Mouse (Mus musculus): ENCODE measurements at regions not wholly inside any gene's neighbourhood (a gene's known extent, or its start where the extent isn't known, plus 50 kb on each side); places are given as distances from the start of the nearest gene placed in this dataset.

DNA sequence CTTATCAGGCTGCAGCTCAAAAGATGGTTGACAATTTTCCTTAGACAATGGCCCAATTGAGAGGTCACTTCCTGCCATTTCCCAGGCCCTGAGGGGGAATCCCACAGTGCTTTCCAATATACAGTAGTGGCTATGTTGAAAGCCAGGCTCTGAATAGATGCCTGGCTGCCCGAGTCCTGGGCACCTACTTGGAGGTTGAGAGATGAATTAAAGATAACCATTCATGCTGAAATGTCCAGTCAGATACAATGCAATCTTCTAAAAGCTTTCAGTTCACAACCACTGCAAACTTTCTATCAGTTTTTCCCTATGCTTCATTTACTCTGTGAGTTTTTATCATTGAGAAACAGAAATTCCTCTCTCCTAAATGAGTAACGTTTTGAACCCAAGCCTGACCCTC lies 143.3 kb upstream of the Mef2c start:
- no peak overlapping the region for H3K4me3 ChIP-seq (ENCODE audit: insufficient read depth, low read depth, low read length)
- no peak overlapping the region for H3K27ac ChIP-seq (replicated peaks; ENCODE audit: low read depth, low read length)
- no peaks in the 10 kb centered on the region for H3K4me1 ChIP-seq (ENCODE audit: control insufficient read depth, insufficient read depth, insufficient read length, low read length)

DNA sequence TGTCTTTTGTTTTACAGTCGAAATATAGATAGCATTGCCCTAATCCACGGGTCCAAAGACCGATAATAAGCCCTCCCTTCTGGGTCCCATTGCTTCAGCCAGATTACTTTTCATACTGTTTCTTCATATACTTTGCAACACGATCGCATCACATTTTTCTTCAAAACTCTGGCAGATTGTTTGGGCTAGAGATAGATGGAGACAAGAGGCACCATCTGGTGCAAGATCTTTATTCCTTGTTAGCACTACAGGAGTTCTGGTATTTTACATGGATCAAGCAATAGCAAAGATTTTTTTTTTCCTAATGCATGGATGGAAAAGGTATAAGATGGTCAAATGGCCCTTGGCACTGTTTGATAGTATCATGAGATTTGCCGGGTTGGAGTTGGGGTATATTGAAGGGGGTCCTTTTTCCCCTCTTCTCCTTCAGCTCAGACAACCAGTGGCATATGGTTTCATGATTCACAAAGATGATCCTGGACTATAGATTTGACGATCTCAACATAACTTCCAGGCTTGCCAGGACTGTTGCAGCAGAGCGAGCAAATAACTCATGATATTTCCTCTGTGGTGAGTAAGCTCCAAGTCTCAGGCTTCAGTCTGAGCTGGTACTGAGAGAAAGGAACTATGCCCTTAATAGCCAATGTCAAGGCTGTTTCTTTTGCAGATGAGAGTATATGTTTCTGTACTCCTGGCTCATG lies 127.6 kb upstream of the Mef2c start:
- H3K4me3 ChIP-seq (ENCODE audit: insufficient read depth, low read depth, low read length): no peak overlapping the region
- no peaks in the 10 kb centered on the region for H3K4me1 ChIP-seq (ENCODE audit: control insufficient read depth, insufficient read depth, insufficient read length, low read length)
- H3K27ac ChIP-seq (replicated peaks; ENCODE audit: low read depth, low read length): no peak overlapping the region

DNA sequence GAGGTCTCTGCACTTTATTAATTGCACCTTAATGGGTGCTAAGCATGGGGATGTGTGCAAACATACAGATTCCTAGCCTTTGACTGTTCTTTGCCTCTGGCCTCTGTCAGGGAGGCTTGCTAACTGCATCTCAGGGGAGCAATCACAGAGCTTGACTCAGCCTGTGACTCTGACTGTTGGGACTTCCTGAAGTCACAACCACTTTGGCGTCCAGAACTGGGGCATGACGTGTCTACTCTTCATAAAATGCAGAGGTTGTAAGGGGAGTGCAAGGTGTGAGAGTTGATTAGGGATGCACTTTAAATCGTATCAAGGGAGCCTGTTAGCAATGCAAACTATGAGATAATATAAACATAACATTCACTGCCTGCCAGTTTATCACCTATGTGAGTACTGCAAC lies 125.2 kb upstream of the Mef2c start:
- H3K4me3 ChIP-seq (ENCODE audit: insufficient read depth, low read depth, low read length): no peak overlapping the region
- H3K27ac ChIP-seq (replicated peaks; ENCODE audit: low read depth, low read length): no peak overlapping the region
- no peaks in the 10 kb centered on the region for H3K4me1 ChIP-seq (ENCODE audit: control insufficient read depth, insufficient read depth, insufficient read length, low read length)

DNA sequence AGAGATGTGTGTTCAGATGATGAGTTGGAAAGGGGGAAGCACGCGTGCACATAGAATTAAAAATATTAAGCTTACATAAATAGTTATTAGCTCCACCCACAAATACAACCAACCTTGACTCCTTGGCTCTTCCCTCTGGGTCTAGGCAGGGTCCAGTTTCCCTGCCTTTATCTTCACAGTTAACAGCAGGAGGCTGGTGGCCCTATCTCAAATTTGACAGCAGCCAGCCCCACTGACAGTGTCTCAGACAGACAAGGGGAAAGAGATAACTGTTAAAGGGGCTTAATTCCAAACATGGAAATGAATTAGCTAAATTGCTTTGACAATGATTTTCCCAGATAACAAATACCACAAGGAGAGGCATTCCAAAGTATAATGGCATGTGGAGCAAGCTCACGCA lies 121.2 kb upstream of the Mef2c start:
- Histone ChIP-seq H3K27ac (replicated peaks; ENCODE audit: low read depth, low read length) (no peak overlapping the region), H3K4me3 (ENCODE audit: insufficient read depth, low read depth, low read length) (no peak overlapping the region), H3K4me1 (ENCODE audit: control insufficient read depth, insufficient read depth, insufficient read length, low read length) (no peaks in the 10 kb centered on the region)

DNA sequence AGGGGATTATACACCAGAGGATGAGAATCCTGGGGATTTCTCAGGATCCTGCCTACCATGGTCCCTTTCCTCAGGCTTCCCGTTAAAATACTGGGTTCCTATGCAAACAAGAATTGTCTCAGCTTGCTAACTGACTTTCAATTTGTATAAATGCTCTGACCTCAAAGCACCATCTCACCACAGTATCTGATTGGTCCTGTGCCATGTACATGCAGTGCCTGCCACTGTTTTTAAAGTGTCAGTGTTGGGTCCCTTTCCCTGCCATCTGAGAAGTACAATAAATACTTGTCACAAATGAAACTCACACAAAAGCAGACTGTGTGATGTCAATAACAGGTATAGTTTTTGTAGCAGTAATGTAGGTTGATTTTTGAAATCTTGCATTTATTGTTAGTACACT lies 109.1 kb upstream of the Mef2c start:
- no peaks in the 10 kb centered on the region for H3K4me1 ChIP-seq (ENCODE audit: control insufficient read depth, insufficient read depth, insufficient read length, low read length)
- H3K27ac ChIP-seq (replicated peaks; ENCODE audit: low read depth, low read length): no peak overlapping the region
- H3K4me3 ChIP-seq (ENCODE audit: insufficient read depth, low read depth, low read length): no peak overlapping the region

DNA sequence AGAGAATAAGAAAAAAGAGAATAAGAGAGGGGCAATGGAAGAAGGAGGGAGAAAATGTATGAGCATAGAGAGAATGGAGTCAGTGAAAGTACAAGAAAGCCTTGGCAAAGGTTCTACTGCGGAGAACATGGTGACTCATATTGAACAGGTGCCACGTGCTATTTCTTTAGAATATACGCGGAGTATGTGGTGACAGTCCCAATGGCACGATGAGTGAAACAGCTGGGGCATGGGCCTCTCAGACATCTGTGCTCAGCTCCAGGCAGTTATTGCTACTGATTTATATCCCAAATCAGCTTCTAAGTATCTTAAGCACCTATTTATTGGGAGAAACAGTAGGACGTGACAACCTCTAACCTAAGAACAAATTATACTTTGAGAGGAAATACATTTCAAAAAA lies 104.5 kb upstream of the Mef2c start:
- no peak overlapping the region for H3K27ac ChIP-seq (replicated peaks; ENCODE audit: low read depth, low read length)
- no peaks in the 10 kb centered on the region for H3K4me1 ChIP-seq (ENCODE audit: control insufficient read depth, insufficient read depth, insufficient read length, low read length)
- no peak overlapping the region for H3K4me3 ChIP-seq (ENCODE audit: insufficient read depth, low read depth, low read length)

DNA sequence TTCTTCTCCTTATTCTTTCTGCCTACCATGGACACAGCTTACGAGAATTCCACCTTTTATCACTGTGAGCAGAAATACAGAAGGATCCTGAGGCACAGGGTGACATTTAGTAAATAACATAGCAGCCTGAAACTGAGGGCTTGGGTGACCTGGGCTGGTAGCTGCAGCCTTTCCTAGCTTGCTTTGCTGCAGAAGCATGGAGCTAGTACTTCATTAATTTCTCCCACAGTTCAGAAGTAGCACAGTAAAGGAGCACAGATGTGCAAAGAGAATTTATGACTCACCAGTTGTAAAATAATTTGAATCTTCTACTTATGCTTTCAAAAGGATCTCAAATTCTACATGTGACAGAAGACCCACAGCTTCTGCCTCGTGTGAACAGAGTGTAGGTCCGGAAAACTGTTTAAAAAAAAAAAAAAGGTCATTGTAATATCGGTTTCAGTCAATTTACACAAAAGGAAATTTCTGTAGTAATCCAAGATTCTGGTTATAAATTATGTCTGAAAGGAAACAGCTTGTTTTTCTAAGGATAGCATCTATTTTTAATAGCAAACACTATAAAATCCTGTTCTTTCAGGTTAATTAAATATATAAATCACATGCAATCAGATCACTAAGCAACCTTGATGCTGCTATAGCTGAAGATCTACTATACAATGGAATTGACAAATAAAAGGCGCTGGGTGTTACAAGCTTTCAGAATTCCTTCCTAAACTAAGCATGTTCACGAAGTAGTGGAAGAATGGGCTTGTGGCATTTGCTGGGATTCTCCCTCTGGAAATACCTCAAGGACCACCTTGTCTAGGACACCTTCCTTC lies 64.0 kb upstream of the Mef2c start:
- H3K4me3 ChIP-seq (ENCODE audit: insufficient read depth, low read depth, low read length): no peak overlapping the region
- H3K4me1 ChIP-seq (ENCODE audit: control insufficient read depth, insufficient read depth, insufficient read length, low read length): no peaks in the 10 kb centered on the region

DNA sequence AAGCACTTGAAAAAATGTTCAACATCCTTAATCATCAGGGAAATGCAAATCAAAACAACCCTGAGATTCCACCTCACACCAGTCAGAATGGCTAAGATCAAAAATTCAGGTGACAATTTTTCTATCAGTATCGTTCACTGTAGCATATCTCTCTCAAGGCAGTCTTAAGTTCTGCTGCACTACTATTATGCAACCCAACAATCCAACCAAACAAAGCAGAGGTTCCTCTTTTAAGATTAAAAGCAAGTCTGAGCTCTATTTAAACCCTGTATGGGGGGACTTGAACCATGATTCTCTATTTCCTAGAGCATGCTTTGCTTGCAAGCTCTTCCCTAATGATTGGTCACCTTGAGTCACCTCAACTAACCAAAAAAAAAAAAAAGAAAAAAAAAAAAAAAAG lies 59.6 kb upstream of the Mef2c start:
- no peaks in the 10 kb centered on the region for H3K4me1 ChIP-seq (ENCODE audit: control insufficient read depth, insufficient read depth, insufficient read length, low read length)
- no peak overlapping the region for H3K27ac ChIP-seq (replicated peaks; ENCODE audit: low read depth, low read length)
- no peak overlapping the region for H3K4me3 ChIP-seq (ENCODE audit: insufficient read depth, low read depth, low read length)

More for the DNA sequence above, 64.0 kb upstream of the Mef2c start:
- no peak overlapping the region for H3K27ac ChIP-seq (replicated peaks; ENCODE audit: low read depth, low read length)

DNA sequence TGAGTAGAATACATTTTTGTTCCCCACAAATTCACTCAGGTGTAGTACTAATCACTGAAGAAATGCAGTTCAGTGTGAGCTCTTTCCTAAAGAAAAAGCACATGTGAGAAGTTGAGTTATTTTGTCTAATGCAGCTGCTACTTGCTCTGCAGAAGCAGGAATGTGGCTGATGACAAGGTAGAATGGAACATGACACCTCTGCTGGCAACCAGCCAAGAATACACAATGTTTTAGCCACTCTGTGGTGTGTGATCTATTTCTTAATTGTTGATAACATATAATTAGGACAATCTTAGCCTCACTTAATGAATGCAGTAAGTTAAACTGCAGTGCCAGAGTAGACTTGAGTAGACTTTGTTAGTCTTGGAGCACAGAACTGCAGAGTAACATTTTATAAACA lies 53.0 kb upstream of the Mef2c start:
- H3K4me1 ChIP-seq (ENCODE audit: control insufficient read depth, insufficient read depth, insufficient read length, low read length): no peaks in the 10 kb centered on the region
- no peak overlapping the region for H3K4me3 ChIP-seq (ENCODE audit: insufficient read depth, low read depth, low read length)
- H3K27ac ChIP-seq (replicated peaks; ENCODE audit: low read depth, low read length): no peak overlapping the region

DNA sequence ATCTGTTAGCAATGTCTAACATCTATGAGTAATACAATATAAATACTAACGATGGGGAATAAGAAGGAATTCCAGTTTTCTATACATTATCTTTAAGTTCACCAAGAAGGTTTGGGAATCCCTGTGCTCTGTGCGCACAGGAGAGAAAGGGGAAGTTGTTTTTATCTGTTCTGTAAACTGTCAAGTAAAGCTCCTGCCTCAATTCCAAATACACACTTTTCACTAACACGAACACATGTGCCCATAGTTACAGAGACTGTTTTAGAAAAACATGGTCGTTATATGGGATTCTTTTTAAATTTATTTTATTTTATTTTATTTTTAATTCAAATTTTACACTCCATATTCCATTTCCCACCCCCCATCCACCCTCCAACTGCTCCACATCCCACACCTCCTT lies 50.8 kb upstream of the Mef2c start:
- Histone ChIP-seq H3K4me3 (ENCODE audit: insufficient read depth, low read depth, low read length) (no peak overlapping the region), H3K4me1 (ENCODE audit: control insufficient read depth, insufficient read depth, insufficient read length, low read length) (no peaks in the 10 kb centered on the region), H3K27ac (replicated peaks; ENCODE audit: low read depth, low read length) (no peak overlapping the region)
